Mouse (Mus musculus): ENCODE measurements around the gene Efnb3. TPM values are rescaled to one million over a fixed set of nuclear protein-coding genes. Genes with fewer than 3 reads are reported as not detected.
A peak's percentile ranks its signal among the peaks of the same experiment; 100 is the strongest.

Efnb3 gene
- polyA plus RNA-seq, 1 experiment from 2014 or later, result 5.7 TPM

- Histone ChIP-seq H3K27me3 (ENCODE audit: control insufficient read depth, insufficient read depth, low read depth, low read length) (no peaks in the 10 kb centered on the region), H3K4me2 (ENCODE audit: low read depth, low read length) (no peak overlapping the region), H3K9me3 (ENCODE audit: control insufficient read depth, low read length) (no peaks in the 10 kb centered on the region), H3K36me3 (ENCODE audit: control insufficient read depth, insufficient read depth, low read length) (no peaks in the 10 kb centered on the region), H3K9ac (ENCODE audit: low read length) (no peak overlapping the region), H3K27ac (ENCODE audit: low read length) (no peak overlapping the region), H3K4me1 (replicated peaks; ENCODE audit: control insufficient read depth, insufficient read depth, low read length) (peaks cover 7% of the 10 kb centered on the region; the same call in 1 of the 2 replicates), H3K4me3 (ENCODE audit: low read length) (no peak overlapping the region)
- WGBS, result 9% methylated on average over 6 of the region's 6 CpGs
- peak; percentile 72; the same call in 1 of the 2 replicates for ATAC-seq (ENCODE audit: low read depth)
Measured at GRCm38 (mm10) chr11:69513840-69514239, 46.2 kb downstream of the Efnb3 start.

GRCm38 (mm10) chr11:69510796-69511496 lies 49.1 kb downstream of the Efnb3 start:
- no peak overlapping the region for H3K27ac ChIP-seq (ENCODE audit: low read length)
- 24% methylated on average over 7 of the region's 7 CpGs for WGBS
- no peaks in the 10 kb centered on the region for H3K4me1 ChIP-seq (replicated peaks; ENCODE audit: control insufficient read depth, insufficient read depth, low read length)
- H3K9ac ChIP-seq (ENCODE audit: low read length), result no peak overlapping the region
- H3K36me3 ChIP-seq (ENCODE audit: control insufficient read depth, insufficient read depth, low read length), result no peaks in the 10 kb centered on the region
- H3K9me3 ChIP-seq (ENCODE audit: control insufficient read depth, low read length), result no peaks in the 10 kb centered on the region
- H3K4me3 ChIP-seq (ENCODE audit: low read length), result no peak overlapping the region
- H3K27me3 ChIP-seq (ENCODE audit: control insufficient read depth, insufficient read depth, low read depth, low read length), result no peaks in the 10 kb centered on the region
- no peak for ATAC-seq (ENCODE audit: low read depth)
- no peak overlapping the region for H3K4me2 ChIP-seq (ENCODE audit: low read depth, low read length)

Small RNAs within 50 kb of the gene (microRNA-seq; reads per million reads assigned to microRNA genes)
- not detected for gene Gm27493

Other genes starting within 250 kb of the Efnb3 start
- 26.3 and 28.7 TPM in 2 replicates for gene Cntrob, start 236.4 kb downstream of the Efnb3 start, polyA plus RNA-seq (2015; fragmentation: Nextera tagmentation; extraction: Ambion mirVana)
- gene Trappc1, start 236.2 kb downstream of the Efnb3 start, polyA plus RNA-seq (2015; fragmentation: Nextera tagmentation; extraction: Ambion mirVana), result 159 and 168 TPM in 2 replicates
- 0.62 and 1.6 TPM in 2 replicates for gene Kcnab3, start 233.9 kb downstream of the Efnb3 start, polyA plus RNA-seq (2015; fragmentation: Nextera tagmentation; extraction: Ambion mirVana)
- gene Rnf227, start 219.7 kb downstream of the Efnb3 start, polyA plus RNA-seq (2015; fragmentation: Nextera tagmentation; extraction: Ambion mirVana), result 11.0 and 12.6 TPM in 2 replicates
- gene Chd3, start 190.8 kb downstream of the Efnb3 start, polyA plus RNA-seq (2015; fragmentation: Nextera tagmentation; extraction: Ambion mirVana), result 56.9 and 60.3 TPM in 2 replicates
- 158 and 165 TPM in 2 replicates for gene Naa38, start 164.7 kb downstream of the Efnb3 start, polyA plus RNA-seq (2015; fragmentation: Nextera tagmentation; extraction: Ambion mirVana)
- gene Cyb5d1, start 164.6 kb downstream of the Efnb3 start, polyA plus RNA-seq (2015; fragmentation: Nextera tagmentation; extraction: Ambion mirVana), result 32.3 and 32.6 TPM in 2 replicates
- 54.7 and 57.4 TPM in 2 replicates for gene Tmem88, start 162.0 kb downstream of the Efnb3 start, polyA plus RNA-seq (2015; fragmentation: Nextera tagmentation; extraction: Ambion mirVana)
- gene Kdm6b, start 146.5 kb downstream of the Efnb3 start, polyA plus RNA-seq (2015; fragmentation: Nextera tagmentation; extraction: Ambion mirVana), result 25.2 and 26.0 TPM in 2 replicates
- gene Dnah2, start 11.1 kb downstream of the Efnb3 start, polyA plus RNA-seq (2015; fragmentation: Nextera tagmentation; extraction: Ambion mirVana), result 1.9 TPM in 2 replicates
- 26.2 and 29.2 TPM in 2 replicates for gene Wrap53, start 20.1 kb upstream of the Efnb3 start, polyA plus RNA-seq (2015; fragmentation: Nextera tagmentation; extraction: Ambion mirVana)
- 141 and 154 TPM in 2 replicates for gene Trp53, start 20.2 kb upstream of the Efnb3 start, polyA plus RNA-seq (2015; fragmentation: Nextera tagmentation; extraction: Ambion mirVana)
- 10.5 and 12.7 TPM in 2 replicates for gene Atp1b2, start 45.7 kb upstream of the Efnb3 start, polyA plus RNA-seq (2015; fragmentation: Nextera tagmentation; extraction: Ambion mirVana)
- 0.15 TPM in 1 of 2 replicates, not detected in the other for gene Shbg, start 57.7 kb upstream of the Efnb3 start, polyA plus RNA-seq (2015; fragmentation: Nextera tagmentation; extraction: Ambion mirVana)
- gene Sat2, start 61.8 kb upstream of the Efnb3 start, polyA plus RNA-seq (2015; fragmentation: Nextera tagmentation; extraction: Ambion mirVana), result 15.2 and 19.2 TPM in 2 replicates
- gene Fxr2, start 72.8 kb upstream of the Efnb3 start, polyA plus RNA-seq (2015; fragmentation: Nextera tagmentation; extraction: Ambion mirVana), result 22.2 and 22.6 TPM in 2 replicates
- 0.54 TPM in 1 of 2 replicates, not detected in the other for gene Sox15, start 95.1 kb upstream of the Efnb3 start, polyA plus RNA-seq (2015; fragmentation: Nextera tagmentation; extraction: Ambion mirVana)
- gene Mpdu1, start 102.4 kb upstream of the Efnb3 start, polyA plus RNA-seq (2015; fragmentation: Nextera tagmentation; extraction: Ambion mirVana), result 65.5 and 71.0 TPM in 2 replicates
- gene Cd68, start 105.9 kb upstream of the Efnb3 start, polyA plus RNA-seq (2015; fragmentation: Nextera tagmentation; extraction: Ambion mirVana), result 19.2 and 19.4 TPM in 2 replicates
- 539 and 624 TPM in 2 replicates for gene Eif4a1, start 112.2 kb upstream of the Efnb3 start, polyA plus RNA-seq (2015; fragmentation: Nextera tagmentation; extraction: Ambion mirVana)
- gene Senp3, start 121.9 kb upstream of the Efnb3 start, polyA plus RNA-seq (2015; fragmentation: Nextera tagmentation; extraction: Ambion mirVana), result 69.3 and 70.6 TPM in 2 replicates
- 0.89 and 1.2 TPM in 2 replicates for gene Tnfsf13, start 125.6 kb upstream of the Efnb3 start, polyA plus RNA-seq (2015; fragmentation: Nextera tagmentation; extraction: Ambion mirVana)
- gene Tnfsf12, start 135.6 kb upstream of the Efnb3 start, polyA plus RNA-seq (2015; fragmentation: Nextera tagmentation; extraction: Ambion mirVana), result 10.6 and 12.8 TPM in 2 replicates
- gene Tnfsfm13, start 135.9 kb upstream of the Efnb3 start, polyA plus RNA-seq (2015; fragmentation: Nextera tagmentation; extraction: Ambion mirVana), result 5.0 and 5.4 TPM in 2 replicates
- 24.1 and 25.3 TPM in 2 replicates for gene Polr2a, start 198.4 kb upstream of the Efnb3 start, polyA plus RNA-seq (2015; fragmentation: Nextera tagmentation; extraction: Ambion mirVana)
- 0.36 and 0.64 TPM in 2 replicates for gene Slc35g3, start 201.8 kb upstream of the Efnb3 start, polyA plus RNA-seq (2015; fragmentation: Nextera tagmentation; extraction: Ambion mirVana)
- gene Zbtb4, start 205.7 kb upstream of the Efnb3 start, polyA plus RNA-seq (2015; fragmentation: Nextera tagmentation; extraction: Ambion mirVana), result 3.5 and 4.9 TPM in 2 replicates
- gene Chrnb1, start 235.7 kb upstream of the Efnb3 start, polyA plus RNA-seq (2015; fragmentation: Nextera tagmentation; extraction: Ambion mirVana), result 18.6 and 20.7 TPM in 2 replicates
- gene Fgf11, start 241.7 kb upstream of the Efnb3 start, polyA plus RNA-seq (2015; fragmentation: Nextera tagmentation; extraction: Ambion mirVana), result 1.0 and 1.7 TPM in 2 replicates
- 6.5 and 8.6 TPM in 2 replicates for gene Tmem102, start 245.4 kb upstream of the Efnb3 start, polyA plus RNA-seq (2015; fragmentation: Nextera tagmentation; extraction: Ambion mirVana)

All from lung, embryonic 16.5 days (tissue).